Mouse (Mus musculus) midbrain, embryonic 16.5 days (tissue): Measurements from ENCODE around the gene Reg3d. TPM values are rescaled to one million over a fixed set of nuclear protein-coding genes. Genes with fewer than 3 reads are reported as not detected.
"Not testable (repeated sequence)": the region's sequence is repeated elsewhere in the genome, so short reads cannot be mapped to it uniquely, and the experiment has no call there.

Experiments used
- ATAC-seq: fragments of 200-750 bp; cut with Nextera tagmentation; 2 replicates; pipeline ENCODE4 v1.8.0; 2017; ENCODE audit warnings: moderate TSS enrichment
- H3K27ac ChIP-seq: fragments of 300-500 bp; sonication (generic); 2 replicates; pipeline ENCODE4 v1.5.1; 2014; ENCODE audit warnings: mild to moderate bottlenecking, low read length, mixed read lengths
- H3K27me3 ChIP-seq: fragments of 300-500 bp; sonication (generic); 2 replicates; pipeline ENCODE4 v1.6.1; 2014; ENCODE audit warnings: low read depth, low read length, mixed read lengths; ENCODE audit not compliant: control insufficient read depth, insufficient read depth
- H3K36me3 ChIP-seq: fragments of 300-500 bp; sonication (generic); 2 replicates; pipeline ENCODE4 v1.6.1; 2014; ENCODE audit warnings: mild to moderate bottlenecking, low read length, moderate library complexity, mixed read lengths; ENCODE audit not compliant: control insufficient read depth, insufficient read depth
- H3K4me1 ChIP-seq: fragments of 300-500 bp; sonication (generic); 2 replicates; pipeline ENCODE4 v1.6.1; 2014; ENCODE audit warnings: mild to moderate bottlenecking, low read length, mixed read lengths; ENCODE audit not compliant: control insufficient read depth, insufficient read depth
- H3K4me2 ChIP-seq: fragments of 300-500 bp; sonication (generic); 2 replicates; pipeline ENCODE4 v1.6.1; 2014; ENCODE audit warnings: mild to moderate bottlenecking, low read length, mixed read lengths
- H3K4me3 ChIP-seq: fragments of 300-500 bp; sonication (generic); 2 replicates; pipeline ENCODE4 v1.5.1; 2014; ENCODE audit warnings: low read depth, mild to moderate bottlenecking, low read length, moderate library complexity, mixed read lengths
- H3K9ac ChIP-seq: fragments of 300-500 bp; sonication (generic); 2 replicates; pipeline ENCODE4 v1.6.1; 2014; ENCODE audit warnings: low read depth, low read length, mixed read lengths
- H3K9me3 ChIP-seq: fragments of 300-500 bp; sonication (generic); replicated peaks from 2 replicates; pipeline ENCODE4 v1.6.1; 2014; ENCODE audit warnings: mild to moderate bottlenecking, low read length, mixed read lengths; ENCODE audit not compliant: control insufficient read depth, poor library complexity, severe bottlenecking
- WGBS: fragments of 180-500 bp; shearing (Covaris S2); extraction: QIAGEN DNeasy Blood & Tissue Kit; methylation state at CpG from one replicate; pipeline ENCODE4 v1.1.7; 2014; 5-methylcytosine and 5-hydroxymethylcytosine counted together
- polyA plus RNA-seq: library from polyadenylated mRNA; unstranded; fragments of >200 nt; fragmentation: Nextera tagmentation; extraction: Ambion mirVana; gene quantifications from 2 replicates; pipeline ENCODE4 v1.2.1, GENCODE M21; 2015

Gene Reg3d
- polyA plus RNA-seq: not detected in 2 replicates

GRCm38 (mm10) chr6:78378765-78379164, at the start of gene Reg3d:
TSS of gene Reg3d (minus strand) at chr6:78378865.
- Histone ChIP-seq H3K4me3 (no peak within 1 kb of the TSS), H3K27me3 (no peaks in the 10 kb centered on the region), H3K4me1 (no peaks in the 10 kb centered on the region), H3K4me2 (no peak within 1 kb of the TSS), H3K9me3 (no peaks in the 10 kb centered on the region), H3K36me3 (no peaks in the 10 kb centered on the region), H3K27ac (no peak within 1 kb of the TSS), H3K9ac (no peak within 1 kb of the TSS)
- WGBS: 84% methylated on average over 2 of the region's 2 CpGs
- no peak for ATAC-seq

GRCm38 (mm10) chr6:78425497-78425896, 46.8 kb upstream of the Reg3d start:
- H3K27ac ChIP-seq: no peak overlapping the region
- H3K9me3 ChIP-seq: no peaks in the 10 kb centered on the region
- WGBS: 87% methylated on average over 3 of the region's 3 CpGs
- no peak overlapping the region for H3K9ac ChIP-seq
- H3K36me3 ChIP-seq: no peaks in the 10 kb centered on the region
- H3K4me1 ChIP-seq: no peaks in the 10 kb centered on the region
- H3K4me2 ChIP-seq: no peak overlapping the region
- H3K4me3 ChIP-seq: no peak overlapping the region
- ATAC-seq: no peak
- H3K27me3 ChIP-seq: no peaks in the 10 kb centered on the region

GRCm38 (mm10) chr6:78422411-78422810, 43.7 kb upstream of the Reg3d start, which contains the start of gene Reg1:
TSS of gene Reg1 (plus strand) at chr6:78422711.
- H3K27me3 ChIP-seq, ATAC-seq, H3K4me3 ChIP-seq, H3K4me2 ChIP-seq, H3K27ac ChIP-seq, H3K9me3 ChIP-seq, H3K9ac ChIP-seq, H3K4me1 ChIP-seq, H3K36me3 ChIP-seq: not testable (repeated sequence)

- H3K4me1 ChIP-seq, H3K4me2 ChIP-seq, H3K4me3 ChIP-seq, H3K27me3 ChIP-seq, H3K27ac ChIP-seq, H3K36me3 ChIP-seq, H3K9me3 ChIP-seq, H3K9ac ChIP-seq, ATAC-seq: not testable (repeated sequence)
- 96% methylated on average over 4 of the region's 17 CpGs for WGBS
Observed at GRCm38 (mm10) chr6:78395323-78395722, 16.7 kb upstream of the Reg3d start, which contains the start of gene Reg2. TSS of gene Reg2 (plus strand) at chr6:78395623.

GRCm38 (mm10) chr6:78385609-78386008, 6.9 kb upstream of the Reg3d start:
- ATAC-seq: no peak
- peaks cover 4% of the 10 kb centered on the region; the same call in 1 of the 2 replicates for H3K4me1 ChIP-seq
- no peaks in the 10 kb centered on the region for H3K36me3 ChIP-seq
- no peak overlapping the region for H3K9ac ChIP-seq
- WGBS: 70% methylated on average over 3 of the region's 3 CpGs
- no peaks in the 10 kb centered on the region for H3K27me3 ChIP-seq
- H3K4me2 ChIP-seq: no peak overlapping the region
- H3K4me3 ChIP-seq: no peak overlapping the region
- H3K27ac ChIP-seq: no peak overlapping the region
- H3K9me3 ChIP-seq: no peaks in the 10 kb centered on the region

- H3K36me3 ChIP-seq: no peaks in the 10 kb centered on the region
- H3K9ac ChIP-seq: no peak within 1 kb of the TSS
- no peaks in the 10 kb centered on the region for H3K4me1 ChIP-seq
- no peaks in the 10 kb centered on the region for H3K9me3 ChIP-seq
- H3K4me3 ChIP-seq: no peak within 1 kb of the TSS
- ATAC-seq: no peak
- no peak within 1 kb of the TSS for H3K4me2 ChIP-seq
- no peak within 1 kb of the TSS for H3K27ac ChIP-seq
- no peaks in the 10 kb centered on the region for H3K27me3 ChIP-seq
Observed at GRCm38 (mm10) chr6:78380409-78380808, 1.7 kb upstream of the Reg3d start, which contains the start of gene Reg3a. TSS of gene Reg3a (plus strand) at chr6:78380709.

GRCm38 (mm10) chr6:78370357-78370756, 8.3 kb downstream of the Reg3d start, which contains the start of gene Reg3b:
TSS of gene Reg3b (plus strand) at chr6:78370657.
- Histone ChIP-seq H3K36me3 (no peaks in the 10 kb centered on the region), H3K4me1 (no peaks in the 10 kb centered on the region), H3K27me3 (no peaks in the 10 kb centered on the region), H3K9ac (no peak within 1 kb of the TSS), H3K4me3 (no peak within 1 kb of the TSS), H3K9me3 (no peaks in the 10 kb centered on the region), H3K27ac (no peak within 1 kb of the TSS), H3K4me2 (no peak within 1 kb of the TSS)
- 89% methylated on average over 2 of the region's 2 CpGs for WGBS
- ATAC-seq: no peak

GRCm38 (mm10) chr6:78361971-78362563, 16.6 kb downstream of the Reg3d start:
- Histone ChIP-seq H3K4me2 (no peak overlapping the region), H3K27me3 (no peaks in the 10 kb centered on the region), H3K36me3 (no peaks in the 10 kb centered on the region), H3K27ac (no peak overlapping the region), H3K9ac (no peak overlapping the region), H3K4me3 (no peak overlapping the region), H3K9me3 (no peaks in the 10 kb centered on the region), H3K4me1 (no peaks in the 10 kb centered on the region)
- 70% methylated on average over 2 of the region's 2 CpGs for WGBS
- no peak for ATAC-seq

GRCm38 (mm10) chr6:78341689-78342088, 37.0 kb downstream of the Reg3d start:
- no peak overlapping the region for H3K27ac ChIP-seq
- H3K9ac ChIP-seq: no peak overlapping the region
- H3K27me3 ChIP-seq: no peaks in the 10 kb centered on the region
- H3K4me2 ChIP-seq: no peak overlapping the region
- no peaks in the 10 kb centered on the region for H3K36me3 ChIP-seq
- H3K9me3 ChIP-seq: no peaks in the 10 kb centered on the region
- no peak overlapping the region for H3K4me3 ChIP-seq
- H3K4me1 ChIP-seq: no peaks in the 10 kb centered on the region
- no peak for ATAC-seq
- 87% methylated on average over 2 of the region's 2 CpGs for WGBS
